Mouse (Mus musculus) 416B (cell line): ENCODE results near the gene Pcx.

Experiments used
- DNase-seq: peaks from one replicate; pipeline ENCODE4 v3.0.0; 2011; ENCODE audit warnings: low read depth

Pcx gene

DNA sequence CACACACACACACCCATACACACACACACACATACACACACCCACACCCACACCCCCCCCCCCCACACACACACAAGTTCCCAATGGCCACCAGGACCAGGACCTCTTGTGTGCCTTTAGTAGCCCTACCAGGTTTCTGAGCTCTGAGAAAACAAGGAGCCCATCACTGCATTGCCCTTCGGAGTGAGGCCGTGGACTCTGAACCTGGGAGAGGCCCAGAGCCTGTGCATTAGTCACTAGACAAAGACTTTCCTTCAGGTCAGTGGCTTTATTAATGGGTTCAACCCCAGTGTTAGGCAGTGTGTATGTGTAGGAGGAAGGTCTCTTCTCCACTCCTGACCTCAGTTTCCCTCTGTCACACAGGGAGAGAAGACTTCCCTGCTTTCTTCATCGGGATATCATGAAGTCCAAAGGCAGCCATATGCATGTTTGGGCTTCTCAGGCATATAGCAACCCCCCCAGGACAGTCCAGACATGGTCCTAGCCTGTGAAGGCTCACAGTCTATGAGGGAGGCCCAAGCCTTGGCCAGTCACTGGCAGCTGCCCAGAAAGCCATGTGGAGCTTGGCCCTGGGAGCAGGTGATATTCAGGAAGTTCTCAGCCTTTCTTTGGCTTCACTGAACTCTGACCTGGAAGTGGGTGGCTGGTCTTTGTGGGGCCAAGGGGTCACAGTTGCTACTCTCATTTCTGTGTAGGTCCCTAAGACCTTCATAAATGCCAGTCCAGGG, 13.6 kb upstream of the Pcx start:
- no peak for DNase-seq

- peak; percentile 75 for DNase-seq
Observed at GRCm38 (mm10) chr19:4497263-4497973, 12.9 kb upstream of the Pcx start.

GRCm38 (mm10) chr19:4498062-4498933, 12.0 kb upstream of the Pcx start, which contains the start of gene 2010003K11Rik:
TSS of gene 2010003K11Rik (minus strand) at chr19:4498583.
- no peak for DNase-seq

DNA sequence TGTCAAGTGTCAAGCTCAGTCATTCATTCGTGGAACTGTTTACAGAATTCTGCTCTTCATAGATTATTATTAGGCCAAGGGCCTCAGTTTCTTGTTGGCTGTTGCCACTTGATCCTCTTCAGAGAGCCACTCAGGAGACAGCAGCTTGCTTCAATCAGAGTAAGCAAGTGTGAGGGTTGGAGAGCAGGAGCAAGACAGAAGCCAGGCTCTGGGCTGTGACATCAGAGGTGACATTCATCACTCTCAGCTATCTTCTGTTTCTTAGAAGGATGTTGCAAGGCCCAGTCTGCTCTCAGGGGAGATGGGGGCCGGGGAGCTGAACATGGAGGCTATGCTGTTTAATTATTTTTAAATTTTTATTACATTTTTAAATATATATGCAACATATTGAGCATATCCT, 7.6 kb upstream of the Pcx start:
- DNase-seq: no peak

DNA sequence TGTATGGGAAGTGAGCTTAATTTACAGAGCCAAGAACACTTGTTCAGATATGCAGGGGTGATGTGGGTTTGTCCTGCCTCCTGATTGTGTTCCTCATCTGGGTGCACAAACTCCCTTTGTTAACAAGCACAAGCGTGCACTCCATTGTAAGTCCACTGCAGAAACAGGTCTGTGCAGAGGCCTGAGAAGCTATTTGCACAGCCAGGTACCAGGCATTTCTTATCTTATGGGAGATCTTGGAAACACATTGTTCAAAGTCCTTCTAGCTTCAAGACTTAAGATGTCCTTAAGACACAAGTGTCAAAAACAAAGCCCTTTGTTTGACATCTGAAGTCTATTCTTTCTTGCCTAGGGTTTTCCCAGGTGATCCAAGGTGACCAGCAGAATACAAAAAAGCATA, 5.4 kb upstream of the Pcx start:
- DNase-seq: no peak

DNA sequence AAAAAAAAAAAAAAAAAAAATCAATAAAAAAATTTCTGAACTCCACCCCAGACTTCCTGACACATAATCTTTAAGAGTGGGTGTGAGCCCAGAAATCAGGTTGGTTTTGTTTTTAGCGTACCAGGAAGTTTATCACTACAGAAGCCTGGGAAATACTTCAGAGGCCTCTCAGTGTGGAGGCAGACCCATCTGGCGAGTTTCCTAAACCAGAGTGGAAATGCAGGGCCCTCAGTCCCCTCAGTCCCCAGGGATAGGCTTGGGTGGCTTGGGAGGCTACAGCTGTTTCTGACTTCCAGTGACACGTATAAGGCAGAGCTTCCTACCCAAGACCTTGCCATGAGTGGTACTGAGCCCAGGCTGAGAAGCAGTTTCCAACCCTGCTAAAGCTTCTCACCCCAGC, 2.5 kb upstream of the Pcx start:
- no peak for DNase-seq

GRCm38 (mm10) chr19:4511116-4511841, 1.0 kb downstream of the Pcx start:
- DNase-seq: no peak

- DNase-seq: no peak
Observed at GRCm38 (mm10) chr19:4513236-4513858, 3.1 kb downstream of the Pcx start.

DNA sequence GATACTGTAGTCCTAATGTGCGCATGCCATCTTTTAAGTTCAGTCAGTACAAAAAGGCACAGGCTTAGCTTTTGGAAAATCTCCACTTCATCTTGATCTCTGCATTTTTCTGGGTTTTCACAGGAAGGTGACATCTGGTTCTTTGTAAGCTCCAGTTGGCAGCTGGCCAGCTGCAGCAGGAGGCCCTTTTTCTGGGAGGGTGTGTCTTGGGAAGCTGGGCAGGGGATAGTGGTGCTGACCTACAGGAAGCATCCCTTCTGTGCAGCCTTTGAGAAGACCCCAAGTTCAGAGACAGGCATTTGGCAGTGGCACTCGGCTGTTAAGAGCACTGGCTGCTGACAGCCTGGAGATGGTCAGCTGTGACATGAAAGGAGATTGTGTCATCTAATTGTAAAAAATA, 5.5 kb downstream of the Pcx start:
- DNase-seq: no peak

DNA sequence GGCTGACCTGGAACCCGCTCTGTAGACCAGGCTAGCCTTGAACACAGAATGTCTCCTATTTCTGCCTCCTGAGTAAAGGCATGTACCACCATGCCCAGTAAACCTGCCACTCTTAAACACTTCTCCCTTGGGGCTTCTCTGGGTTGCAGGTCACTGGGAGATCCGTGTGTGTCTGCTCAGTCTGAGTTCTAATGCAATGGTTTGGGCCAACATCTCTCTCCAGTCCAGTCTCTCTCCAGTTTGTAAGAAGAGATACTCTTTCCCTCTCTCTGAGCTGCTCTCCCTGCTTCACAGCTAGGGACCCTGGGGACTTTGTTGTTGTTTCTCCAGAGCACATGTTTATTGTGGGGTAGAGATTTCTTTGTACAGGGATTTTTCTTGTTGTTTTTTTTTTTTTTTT, 6.0 kb downstream of the Pcx start:
- DNase-seq: no peak

DNA sequence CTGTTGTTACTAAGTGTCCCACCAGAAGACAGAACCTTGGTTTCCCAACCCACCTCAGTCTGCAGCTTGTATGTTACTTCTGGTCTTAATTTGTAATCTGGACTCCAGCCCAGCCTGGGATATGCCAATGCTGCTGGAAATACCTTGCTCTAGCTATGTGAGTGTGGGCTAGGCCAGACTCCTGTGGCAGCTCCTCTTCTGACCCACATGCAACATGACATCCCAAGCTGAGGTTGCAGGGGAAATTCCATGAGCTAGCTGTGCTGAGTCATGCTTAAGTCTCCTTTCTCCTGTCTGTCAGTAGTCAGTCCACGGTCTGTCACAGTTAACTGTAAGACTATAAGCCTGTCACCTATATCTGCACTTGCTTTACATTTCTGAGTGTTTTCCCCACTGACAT, 7.2 kb downstream of the Pcx start:
- DNase-seq: peak; percentile 24

GRCm38 (mm10) chr19:4521426-4522050, 11.3 kb downstream of the Pcx start:
- no peak for DNase-seq

- no peak for DNase-seq
Observed at GRCm38 (mm10) chr19:4534646-4535045, 24.4 kb downstream of the Pcx start.

- DNase-seq: no peak
Observed at GRCm38 (mm10) chr19:4535922-4536321, 25.6 kb downstream of the Pcx start.

DNA sequence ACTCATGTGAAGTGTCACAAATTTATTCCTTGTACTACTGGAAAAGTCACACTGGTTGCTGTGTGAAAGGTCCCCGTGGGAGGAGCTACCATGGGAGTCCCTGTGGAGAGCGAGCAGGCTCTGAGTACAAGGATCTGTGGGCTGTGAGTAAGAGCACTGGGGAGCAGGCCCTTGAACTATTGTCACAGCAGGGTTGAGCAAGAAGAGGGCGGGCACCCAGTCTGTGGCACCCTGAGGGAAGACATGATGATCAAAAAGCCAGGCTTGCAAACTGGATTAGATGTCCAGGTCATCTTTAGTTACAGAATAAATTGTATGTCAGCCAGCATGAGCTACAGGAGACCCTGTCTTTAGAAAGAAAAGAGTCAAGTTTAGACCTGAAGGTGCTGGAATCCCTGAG, 26.3 kb downstream of the Pcx start:
- peak; percentile 26 for DNase-seq

DNA sequence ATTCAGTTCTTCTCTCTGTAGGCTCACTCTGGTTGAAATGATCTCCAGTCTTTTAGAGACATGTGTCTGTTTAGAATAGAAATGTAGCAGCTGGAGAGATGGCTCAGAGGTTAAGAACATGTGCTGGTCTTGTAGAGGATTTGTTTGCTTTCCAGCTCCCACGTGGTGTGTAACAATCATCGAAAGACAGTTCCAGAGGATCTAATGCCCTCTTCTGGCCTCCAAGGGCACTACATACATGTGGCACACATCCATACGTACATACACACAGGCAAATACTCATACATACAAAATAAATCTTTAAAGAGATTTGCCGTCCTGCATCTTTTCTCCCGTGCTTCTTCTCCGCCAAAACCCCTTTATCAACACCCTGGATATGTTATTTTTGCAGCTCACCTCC, 30.0 kb downstream of the Pcx start:
- peak; percentile 13 for DNase-seq

GRCm38 (mm10) chr19:4540992-4541391, 30.7 kb downstream of the Pcx start:
- DNase-seq: no peak

DNA sequence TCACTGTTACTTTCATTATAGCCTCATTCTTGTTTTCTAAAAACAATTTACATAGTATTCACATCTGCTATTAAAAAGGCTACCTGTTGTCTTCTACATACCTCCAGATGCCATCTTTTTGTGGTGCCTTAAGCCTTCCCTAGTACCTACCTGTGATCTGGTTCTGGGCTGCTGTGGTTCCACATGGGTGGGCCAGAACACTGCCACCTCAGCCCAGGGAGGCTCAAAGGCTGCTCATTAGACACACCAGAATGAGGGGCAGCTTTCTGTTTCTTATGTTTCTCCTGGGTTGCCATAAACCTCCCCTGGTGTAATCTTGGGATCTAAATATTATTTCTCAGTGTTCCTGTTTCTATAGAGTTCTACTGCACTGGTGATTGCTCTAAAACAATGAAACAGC, 31.8 kb downstream of the Pcx start:
- no peak for DNase-seq

DNA sequence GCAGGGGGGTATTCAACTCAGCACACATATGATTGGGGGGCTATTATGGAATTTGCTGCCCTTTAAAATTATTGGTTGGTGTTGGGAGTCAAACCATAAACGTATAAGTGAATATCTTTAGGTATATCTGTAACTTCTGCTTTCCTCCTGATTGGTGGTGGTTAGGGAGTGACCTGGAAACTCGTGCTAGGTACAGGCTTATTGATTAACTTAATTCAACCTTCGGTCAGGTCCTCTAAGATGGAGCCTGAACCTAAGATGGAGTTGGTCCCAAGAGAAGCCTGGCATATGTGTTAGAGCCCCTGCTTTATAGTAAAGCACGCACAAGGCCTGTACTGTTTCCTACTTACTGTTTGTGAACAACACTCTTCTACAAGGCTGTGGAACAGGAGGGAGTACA, 34.8 kb downstream of the Pcx start:
- DNase-seq: no peak

DNA sequence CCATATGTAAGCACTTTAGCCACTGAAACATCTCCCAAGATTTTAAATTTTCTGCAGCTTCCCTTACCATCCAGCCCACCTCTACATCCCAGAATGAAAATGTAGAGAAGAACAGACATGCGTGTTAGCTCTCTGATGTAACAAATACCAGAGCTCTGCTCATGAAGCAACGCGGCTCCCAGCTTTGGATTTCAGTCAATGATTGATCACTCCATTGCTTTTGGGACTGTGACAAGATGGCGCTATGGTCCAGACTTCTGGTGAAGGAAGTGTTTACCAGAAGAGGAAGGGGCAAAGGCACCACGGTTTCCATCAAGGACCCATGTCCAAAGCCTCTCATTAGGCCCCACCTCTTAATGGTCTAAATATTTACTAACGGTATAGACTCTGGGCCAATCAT, 35.6 kb downstream of the Pcx start:
- no peak for DNase-seq

GRCm38 (mm10) chr19:4547801-4548200, 37.5 kb downstream of the Pcx start:
- no peak for DNase-seq
